Mouse (Mus musculus) thymus, adult 2 months (tissue): Measurements from ENCODE around the gene Tm7sf3. TPM values are rescaled to one million over a fixed set of nuclear protein-coding genes. Genes with fewer than 3 reads are reported as not detected.

Experiments used
- DNase-seq: peaks from one replicate; pipeline ENCODE4 v3.0.0; 2021
- H3K27ac ChIP-seq: fragments of 200-500 bp; 2 replicates; pipeline ENCODE4 v1.5.1; 2012; ENCODE audit warnings: low read length, control low read depth; ENCODE audit not compliant: control insufficient read depth, insufficient read depth
- H3K27me3 ChIP-seq: fragments of 200-500 bp; 2 replicates; pipeline ENCODE4 v1.6.1; 2012; ENCODE audit warnings: mild to moderate bottlenecking, low read length, moderate library complexity, mixed read lengths; ENCODE audit not compliant: control insufficient read depth, insufficient read depth
- H3K36me3 ChIP-seq: fragments of 200-500 bp; 2 replicates; pipeline ENCODE4 v1.6.1; 2012; ENCODE audit warnings: mild to moderate bottlenecking, low read length, moderate library complexity; ENCODE audit not compliant: control insufficient read depth, insufficient read depth
- H3K4me1 ChIP-seq: fragments of 200-500 bp; replicated peaks from 2 replicates; pipeline ENCODE4 v1.6.1; 2012; ENCODE audit warnings: low read length; ENCODE audit not compliant: control insufficient read depth, insufficient read depth
- H3K4me3 ChIP-seq: fragments of 200-500 bp; 2 replicates; pipeline ENCODE4 v1.5.1; 2012; ENCODE audit warnings: mild to moderate bottlenecking, low read length, control low read depth, moderate library complexity; ENCODE audit not compliant: control insufficient read depth, insufficient read depth
- CTCF ChIP-seq: fragments of 200-500 bp; IDR thresholded peaks from 2 replicates; pipeline ENCODE4 v1.5.1; 2012; ENCODE audit warnings: mild to moderate bottlenecking, control low read depth, low read length, moderate library complexity, borderline replicate concordance; ENCODE audit not compliant: control insufficient read depth, poor library complexity, insufficient read depth; ENCODE audit errors: extremely low read depth
- POLR2A ChIP-seq: fragments of 200-500 bp; IDR thresholded peaks from 2 replicates; pipeline ENCODE4 v1.6.1; 2012; ENCODE audit warnings: mild to moderate bottlenecking, low read length, control low read depth, moderate library complexity; ENCODE audit not compliant: control insufficient read depth, poor library complexity, insufficient read depth; ENCODE audit errors: extremely low read depth
- WGBS: fragments of 180-500 bp; shearing (Covaris S2); methylation state at CpG from one replicate; pipeline ENCODE4 v1.1.7; 2018; 5-methylcytosine and 5-hydroxymethylcytosine counted together
- polyA plus RNA-seq: library from polyadenylated mRNA; depleted of rRNA; stranded (reverse); fragments of >200 nt; gene quantifications from 2 replicates; pipeline ENCODE4 v1.2.3, GENCODE M21; 2012; rRNA removed

The Tm7sf3 gene
- 8.4 and 9.6 TPM in 2 replicates for polyA plus RNA-seq

- H3K36me3 ChIP-seq = no peaks in the 10 kb centered on the region
- peak within 1 kb of the TSS; percentile 72 for H3K4me3 ChIP-seq
- H3K27ac ChIP-seq = peak within 1 kb of the TSS; percentile 44
- peaks cover 8% of the 10 kb centered on the region for H3K4me1 ChIP-seq
- DNase-seq = peak; percentile 99
- under 1% methylated on average over 60 of the region's 60 CpGs for WGBS
- peak; percentile 93 for TF ChIP-seq POLR2A
- TF ChIP-seq CTCF = 0 out of 2 replicates have a peak, but pooled peaks have one; percentile 63
- H3K27me3 ChIP-seq = no peaks in the 10 kb centered on the region
Measured at GRCm38 (mm10) chr6:146642276-146643183, at the start of gene Tm7sf3, which contains the start of gene Med21. Gene Tm7sf3 (minus strand): TSS chr6:146642824. Gene Med21 (plus strand): TSS chr6:146642547.

- DNase-seq = no peak
- H3K4me3 ChIP-seq = no peak overlapping the region
- H3K27ac ChIP-seq = no peak overlapping the region
- no peaks in the 10 kb centered on the region for H3K27me3 ChIP-seq
- no peak for TF ChIP-seq CTCF
- TF ChIP-seq POLR2A = no peak
- WGBS = 92% methylated on average over 5 of the region's 5 CpGs
- no peaks in the 10 kb centered on the region for H3K36me3 ChIP-seq
- no peaks in the 10 kb centered on the region for H3K4me1 ChIP-seq
Measured at GRCm38 (mm10) chr6:146688861-146689260, 46.2 kb upstream of the Tm7sf3 start.

- TF ChIP-seq POLR2A (no peak), CTCF (no peak)
- 92% methylated on average over 7 of the region's 7 CpGs for WGBS
- H3K36me3 ChIP-seq = no peaks in the 10 kb centered on the region
- no peak overlapping the region for H3K4me3 ChIP-seq
- no peaks in the 10 kb centered on the region for H3K4me1 ChIP-seq
- H3K27me3 ChIP-seq = no peaks in the 10 kb centered on the region
- DNase-seq = no peak
- no peak overlapping the region for H3K27ac ChIP-seq
Measured at GRCm38 (mm10) chr6:146688010-146688409, 45.4 kb upstream of the Tm7sf3 start.

- whole genome bisulfite sequencing = 64% methylated on average over 5 of the region's 5 CpGs
- no peak for DNase-seq
Measured at GRCm38 (mm10) chr6:146686463-146687196, 44.0 kb upstream of the Tm7sf3 start.

GRCm38 (mm10) chr6:146685781-146686308 lies 43.2 kb upstream of the Tm7sf3 start:
- H3K4me1 ChIP-seq = no peaks in the 10 kb centered on the region
- H3K27me3 ChIP-seq = no peaks in the 10 kb centered on the region
- peak; percentile 59 for DNase-seq
- no peaks in the 10 kb centered on the region for H3K36me3 ChIP-seq
- 80% methylated on average over 17 of the region's 17 CpGs for WGBS
- H3K4me3 ChIP-seq = no peak overlapping the region
- H3K27ac ChIP-seq = no peak overlapping the region
- TF ChIP-seq POLR2A (no peak), CTCF (peak; percentile 59; the same call in 1 of the 2 replicates)

More at GRCm38 (mm10) chr6:146686463-146687196, 44.0 kb upstream of the Tm7sf3 start:
- no peak for TF ChIP-seq POLR2A
- no peak for TF ChIP-seq CTCF
- Histone ChIP-seq H3K4me1 (no peaks in the 10 kb centered on the region), H3K4me3 (no peak overlapping the region), H3K36me3 (no peaks in the 10 kb centered on the region), H3K27me3 (no peaks in the 10 kb centered on the region), H3K27ac (no peak overlapping the region)

- no peaks in the 10 kb centered on the region for H3K27me3 ChIP-seq
- TF ChIP-seq CTCF (no peak), POLR2A (no peak)
- no peak for DNase-seq
- H3K4me3 ChIP-seq = no peak overlapping the region
- no peak overlapping the region for H3K27ac ChIP-seq
- no peaks in the 10 kb centered on the region for H3K4me1 ChIP-seq
- H3K36me3 ChIP-seq = no peaks in the 10 kb centered on the region
- 96% methylated on average over 4 of the region's 4 CpGs for WGBS
Measured at GRCm38 (mm10) chr6:146683881-146684280, 41.3 kb upstream of the Tm7sf3 start.
